Mouse (Mus musculus) embryonic facial prominence, embryonic 13.5 days (tissue): ENCODE measurements around the gene Gsdma2. TPM values are rescaled to one million over a fixed set of nuclear protein-coding genes. Genes with fewer than 3 reads are reported as not detected.
"Not testable (repeated sequence)": the region's sequence is repeated elsewhere in the genome, so short reads cannot be mapped to it uniquely, and the experiment has no call there.

Experiments used
- ATAC-seq: fragments of 200-750 bp; cut with Nextera tagmentation; 2 replicates; pipeline ENCODE4 v1.8.0; 2017; ENCODE audit warnings: low read depth; ENCODE audit not compliant: insufficient number of reproducible peaks, insufficient read depth, low FRiP score, low TSS enrichment
- H3K27ac ChIP-seq: fragments of 300-500 bp; sonication (generic); 2 replicates; pipeline ENCODE4 v1.5.1; 2015; ENCODE audit warnings: moderate library complexity, mild to moderate bottlenecking, inconsistent platforms
- H3K27me3 ChIP-seq: fragments of 300-500 bp; sonication (generic); 2 replicates; pipeline ENCODE4 v1.6.1; 2015; ENCODE audit warnings: mild to moderate bottlenecking, inconsistent platforms
- H3K36me3 ChIP-seq: fragments of 300-500 bp; sonication (generic); 2 replicates; pipeline ENCODE4 v1.6.1; 2015; ENCODE audit warnings: mild to moderate bottlenecking, inconsistent platforms
- H3K4me1 ChIP-seq: fragments of 300-500 bp; sonication (generic); 2 replicates; pipeline ENCODE4 v1.6.1; 2015; ENCODE audit warnings: inconsistent platforms
- H3K4me2 ChIP-seq: fragments of 300-500 bp; sonication (generic); 2 replicates; pipeline ENCODE4 v1.6.1; 2015; ENCODE audit warnings: moderate library complexity, mild to moderate bottlenecking, inconsistent platforms
- H3K4me3 ChIP-seq: fragments of 300-500 bp; sonication (generic); 2 replicates; pipeline ENCODE4 v1.5.1; 2015; ENCODE audit warnings: mild to moderate bottlenecking, inconsistent platforms
- H3K9ac ChIP-seq: fragments of 300-500 bp; sonication (generic); 2 replicates; pipeline ENCODE4 v1.6.1; 2015; ENCODE audit warnings: mild to moderate bottlenecking, inconsistent platforms
- H3K9me3 ChIP-seq: fragments of 300-500 bp; sonication (generic); 2 replicates; pipeline ENCODE4 v1.6.1; 2016; ENCODE audit warnings: inconsistent platforms
- WGBS: fragments of 180-500 bp; shearing (Covaris S2); methylation state at CpG from one replicate; pipeline ENCODE4 v1.1.7; 2015; ENCODE audit warnings: mixed read lengths; 5-methylcytosine and 5-hydroxymethylcytosine counted together
- polyA plus RNA-seq: library from polyadenylated mRNA; unstranded; fragments of >200 nt; fragmentation: Nextera tagmentation; extraction: Ambion mirVana; gene quantifications from 2 replicates; pipeline ENCODE4 v1.2.1, GENCODE M21; 2015

The Gsdma2 gene
- polyA plus RNA-seq, 1 experiment from 2014 or later: not detected

GRCm38 (mm10) chr11:98671284-98671815 is 24.8 kb downstream of the Gsdma2 start:
- H3K27ac ChIP-seq: no peak overlapping the region
- H3K27me3 ChIP-seq: peaks cover 34% of the 10 kb centered on the region
- no peaks in the 10 kb centered on the region for H3K36me3 ChIP-seq
- no peak overlapping the region for H3K4me3 ChIP-seq
- no peak for ATAC-seq
- no peaks in the 10 kb centered on the region for H3K9me3 ChIP-seq
- no peak overlapping the region for H3K4me2 ChIP-seq
- H3K9ac ChIP-seq: no peak overlapping the region
- H3K4me1 ChIP-seq: no peaks in the 10 kb centered on the region
- WGBS: 77% methylated on average over 3 of the region's 3 CpGs

GRCm38 (mm10) chr11:98671857-98672256 is 25.3 kb downstream of the Gsdma2 start:
- Histone ChIP-seq H3K27me3 (peaks cover 29% of the 10 kb centered on the region), H3K4me1 (no peaks in the 10 kb centered on the region), H3K4me2 (no peak overlapping the region), H3K9me3 (no peaks in the 10 kb centered on the region), H3K36me3 (no peaks in the 10 kb centered on the region), H3K9ac (no peak overlapping the region), H3K27ac (no peak overlapping the region), H3K4me3 (no peak overlapping the region)
- whole genome bisulfite sequencing: 56% methylated on average over 5 of the region's 5 CpGs
- ATAC-seq: no peak

- peaks cover 23% of the 10 kb centered on the region for H3K27me3 ChIP-seq
- no peaks in the 10 kb centered on the region for H3K4me1 ChIP-seq
- no peak overlapping the region for H3K4me2 ChIP-seq
- no peak overlapping the region for H3K27ac ChIP-seq
- no peak for ATAC-seq
- H3K36me3 ChIP-seq: no peaks in the 10 kb centered on the region
- H3K9ac ChIP-seq: no peak overlapping the region
- no peaks in the 10 kb centered on the region for H3K9me3 ChIP-seq
- H3K4me3 ChIP-seq: no peak overlapping the region
- 83% methylated on average over 5 of the region's 5 CpGs for WGBS
These were observed 25.9 kb downstream of the Gsdma2 start for GRCm38 (mm10) chr11:98672482-98672881.

- H3K4me2 ChIP-seq: peak overlapping the region; percentile 38
- not testable (repeated sequence) for H3K9ac ChIP-seq, H3K36me3 ChIP-seq, H3K4me1 ChIP-seq, H3K9me3 ChIP-seq, ATAC-seq, H3K27ac ChIP-seq, H3K4me3 ChIP-seq
- 3% methylated on average over 7 of the region's 7 CpGs for WGBS
- peaks cover 16% of the 10 kb centered on the region for H3K27me3 ChIP-seq
These were observed 26.6 kb downstream of the Gsdma2 start for GRCm38 (mm10) chr11:98673136-98673535.

GRCm38 (mm10) chr11:98675829-98676363 is 29.3 kb downstream of the Gsdma2 start:
- no peaks in the 10 kb centered on the region for H3K36me3 ChIP-seq
- no peak overlapping the region for H3K4me3 ChIP-seq
- no peak for ATAC-seq
- H3K9me3 ChIP-seq: no peaks in the 10 kb centered on the region
- H3K4me1 ChIP-seq: no peaks in the 10 kb centered on the region
- H3K27me3 ChIP-seq: no peaks in the 10 kb centered on the region
- no peak overlapping the region for H3K9ac ChIP-seq
- no peak overlapping the region for H3K4me2 ChIP-seq
- H3K27ac ChIP-seq: no peak overlapping the region
- 36% methylated on average over 7 of the region's 7 CpGs for WGBS

GRCm38 (mm10) chr11:98680023-98680422 is 33.5 kb downstream of the Gsdma2 start:
- 97% methylated on average over 1 of the region's 1 CpGs for WGBS
- H3K4me3 ChIP-seq: no peak overlapping the region
- H3K36me3 ChIP-seq: peaks cover 3% of the 10 kb centered on the region
- H3K27me3 ChIP-seq: no peaks in the 10 kb centered on the region
- no peak overlapping the region for H3K27ac ChIP-seq
- no peaks in the 10 kb centered on the region for H3K9me3 ChIP-seq
- no peak overlapping the region for H3K4me2 ChIP-seq
- peaks cover 9% of the 10 kb centered on the region for H3K4me1 ChIP-seq
- no peak overlapping the region for H3K9ac ChIP-seq
- ATAC-seq: no peak

GRCm38 (mm10) chr11:98680595-98680994 is 34.0 kb downstream of the Gsdma2 start:
- 89% methylated on average over 4 of the region's 4 CpGs for WGBS
- not testable (repeated sequence) for ATAC-seq, H3K9ac ChIP-seq, H3K4me2 ChIP-seq, H3K4me3 ChIP-seq, H3K36me3 ChIP-seq, H3K4me1 ChIP-seq, H3K27ac ChIP-seq, H3K27me3 ChIP-seq, H3K9me3 ChIP-seq

- ATAC-seq: no peak
- H3K9ac ChIP-seq: no peak overlapping the region
- 71% methylated on average over 4 of the region's 4 CpGs for WGBS
These were observed 34.6 kb downstream of the Gsdma2 start for GRCm38 (mm10) chr11:98681186-98681585.

GRCm38 (mm10) chr11:98681786-98682745 is 35.5 kb downstream of the Gsdma2 start, which contains the start of gene Psmd3:
Gene Psmd3, plus strand, starts transcription at chr11:98682554.
- ATAC-seq: peak; percentile 93
- Histone ChIP-seq H3K27ac (peak within 1 kb of the TSS; percentile 80), H3K9ac (peak within 1 kb of the TSS; percentile 99), H3K27me3 (no peaks in the 10 kb centered on the region), H3K9me3 (no peaks in the 10 kb centered on the region), H3K4me3 (peak within 1 kb of the TSS; percentile 98), H3K4me1 (peaks cover 9% of the 10 kb centered on the region), H3K4me2 (peak within 1 kb of the TSS; percentile 68), H3K36me3 (peaks cover 23% of the 10 kb centered on the region)
- 4% methylated on average over 45 of the region's 45 CpGs for WGBS

More at GRCm38 (mm10) chr11:98681186-98681585, 34.6 kb downstream of the Gsdma2 start:
- Histone ChIP-seq H3K36me3 (peaks cover 14% of the 10 kb centered on the region), H3K4me1 (peaks cover 9% of the 10 kb centered on the region), H3K27ac (no peak overlapping the region), H3K9me3 (no peaks in the 10 kb centered on the region), H3K4me2 (no peak overlapping the region), H3K27me3 (no peaks in the 10 kb centered on the region), H3K4me3 (no peak overlapping the region)

- peak overlapping the region; percentile 80 for H3K27ac ChIP-seq
- under 1% methylated on average over 23 of the region's 23 CpGs for WGBS
- no peaks in the 10 kb centered on the region for H3K27me3 ChIP-seq
- H3K9ac ChIP-seq: peak overlapping the region; percentile 99
- peaks cover 30% of the 10 kb centered on the region for H3K36me3 ChIP-seq
- H3K4me2 ChIP-seq: peak overlapping the region; percentile 68
- ATAC-seq: peak; percentile 12; the same call in 1 of the 2 replicates
- peaks cover 9% of the 10 kb centered on the region for H3K4me1 ChIP-seq
- no peaks in the 10 kb centered on the region for H3K9me3 ChIP-seq
- peak overlapping the region; percentile 98 for H3K4me3 ChIP-seq
These were observed 36.3 kb downstream of the Gsdma2 start for GRCm38 (mm10) chr11:98682811-98683210.

GRCm38 (mm10) chr11:98685642-98686041 is 39.1 kb downstream of the Gsdma2 start:
- H3K27me3 ChIP-seq: no peaks in the 10 kb centered on the region

More at GRCm38 (mm10) chr11:98685642-98686041, 39.1 kb downstream of the Gsdma2 start:
- no peaks in the 10 kb centered on the region for H3K9me3 ChIP-seq
- no peak overlapping the region for H3K4me3 ChIP-seq
- H3K27ac ChIP-seq: no peak overlapping the region
- H3K9ac ChIP-seq: no peak overlapping the region
- H3K4me1 ChIP-seq: peaks cover 9% of the 10 kb centered on the region
- 92% methylated on average over 9 of the region's 9 CpGs for WGBS
- no peak for ATAC-seq
- H3K36me3 ChIP-seq: peaks cover 54% of the 10 kb centered on the region
- H3K4me2 ChIP-seq: no peak overlapping the region
